ENCODE assay signal across 26 mouse cellular contexts in genomic region chr6:50462026-50462425, GRCm38 (mm10).
"Had no signal": no experiment of that assay in that cellular context is flagged by ENCODE, and none has a peak within 500 bp of the region (broad histone marks: within the 10 kb centered on the region; RNA-seq: fewer than 3 reads in every experiment).

No protein-coding gene starts in this region.

- H3K4me2 ChIP-seq: heart, embryonic 11.5 days; heart, embryonic 13.5 days; heart, embryonic 15.5 days; hindbrain, embryonic 13.5 days; hindbrain, embryonic 15.5 days; kidney, embryonic 15.5 days; limb, embryonic 12.5 days; liver, embryonic 11.5 days; liver, embryonic 13.5 days; liver, embryonic 15.5 days had no signal

- H3K27ac ChIP-seq: heart, adult 2 months; heart, embryonic 13.5 days; heart, embryonic 15.5 days; hindbrain, embryonic 13.5 days; hindbrain, embryonic 15.5 days; hindbrain, postnatal 0 days; kidney, embryonic 15.5 days; kidney, postnatal 0 days; layer of hippocampus, adult 2 months; limb, embryonic 10.5 days; limb, embryonic 12.5 days; liver, embryonic 13.5 days; liver, embryonic 15.5 days had no signal

- H3K36me3 ChIP-seq: heart, embryonic 13.5 days; heart, embryonic 15.5 days; hindbrain, embryonic 13.5 days; hindbrain, embryonic 15.5 days; kidney, embryonic 15.5 days; limb, embryonic 10.5 days; limb, embryonic 12.5 days; liver, embryonic 13.5 days; liver, embryonic 15.5 days had no signal

- H3K9ac ChIP-seq: heart, embryonic 13.5 days; heart, embryonic 15.5 days; hindbrain, embryonic 13.5 days; hindbrain, embryonic 15.5 days; kidney, embryonic 15.5 days; limb, embryonic 12.5 days; liver, embryonic 13.5 days; liver, embryonic 15.5 days had no signal

- ATAC-seq: hindbrain, postnatal 0 days; intestine, embryonic 16.5 days had no signal

- H3K4me3 ChIP-seq: heart, adult 2 months; heart, embryonic 13.5 days; heart, embryonic 15.5 days; hindbrain, embryonic 13.5 days; hindbrain, embryonic 15.5 days; kidney, embryonic 15.5 days; layer of hippocampus, adult 2 months; limb, embryonic 10.5 days; limb, embryonic 12.5 days; liver, embryonic 13.5 days; liver, embryonic 15.5 days had no signal

- H3K4me1 ChIP-seq: heart, embryonic 15.5 days; hindbrain, embryonic 13.5 days; hindbrain, embryonic 15.5 days; limb, embryonic 10.5 days; liver, embryonic 13.5 days; liver, embryonic 15.5 days had no signal

- H3K27me3 ChIP-seq: heart, embryonic 13.5 days; heart, embryonic 15.5 days; hindbrain, embryonic 15.5 days; kidney, embryonic 15.5 days; limb, embryonic 12.5 days had no signal

- H3K9me3 ChIP-seq: heart, embryonic 13.5 days; heart, embryonic 15.5 days; hindbrain, embryonic 13.5 days; hindbrain, embryonic 15.5 days; kidney, embryonic 15.5 days; limb, embryonic 10.5 days; limb, embryonic 12.5 days; liver, embryonic 13.5 days; liver, embryonic 15.5 days had no signal

- DNase-seq: gastrocnemius, postnatal 14 days; gastrocnemius, postnatal 36 days; heart, adult 2 months; heart, postnatal 14 days; heart, postnatal 36 days; kidney, adult 11 months; kidney, adult 2 months; kidney, adult 9 months; kidney, postnatal 25 days; kidney, postnatal 4 days; liver; liver, embryonic 13.5 days had no signal
